Mouse (Mus musculus) thymus, adult 2 months (tissue): ENCODE results near the gene Hdac5.

Source experiments
- CTCF ChIP-seq: fragments of 200-500 bp; IDR thresholded peaks from 2 replicates; pipeline ENCODE4 v1.5.1; 2012; ENCODE audit warnings: mild to moderate bottlenecking, control low read depth, low read length, moderate library complexity, borderline replicate concordance; ENCODE audit not compliant: control insufficient read depth, poor library complexity, insufficient read depth; ENCODE audit errors: extremely low read depth
- POLR2A ChIP-seq: fragments of 200-500 bp; IDR thresholded peaks from 2 replicates; pipeline ENCODE4 v1.6.1; 2012; ENCODE audit warnings: mild to moderate bottlenecking, low read length, control low read depth, moderate library complexity; ENCODE audit not compliant: control insufficient read depth, poor library complexity, insufficient read depth; ENCODE audit errors: extremely low read depth

DNA sequence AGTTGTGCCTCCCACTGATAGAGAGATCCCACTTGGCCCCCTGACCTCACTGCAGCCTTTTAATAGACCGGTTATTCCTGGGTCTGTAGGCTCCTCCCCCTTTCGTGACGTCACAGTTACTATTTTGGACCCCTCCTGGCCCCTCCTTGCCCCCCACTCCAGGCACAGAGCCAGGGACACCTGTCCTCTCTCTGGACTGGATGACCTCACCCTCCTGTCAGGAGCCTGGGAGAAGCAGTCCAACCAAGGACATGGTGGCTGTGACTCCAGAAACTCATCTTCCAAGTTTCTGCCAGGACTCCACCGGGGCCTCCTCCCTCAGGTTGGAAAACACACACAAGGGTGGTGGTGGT is 10.0 kb downstream of the Hdac5 start:
- TF ChIP-seq POLR2A (no peak), CTCF (no peak)
